Mouse (Mus musculus) small intestine, adult 2 months (tissue): ENCODE results near the gene Gls.

Experiments
- CTCF ChIP-seq: fragments of 200-500 bp; IDR thresholded peaks from 2 replicates; pipeline ENCODE4 v1.5.1; 2012; ENCODE audit warnings: low read depth, mild to moderate bottlenecking, control low read depth, inconsistent platforms, low read length, moderate library complexity, mixed read lengths; ENCODE audit not compliant: insufficient replicate concordance, insufficient read length; ENCODE audit errors: extremely low read depth
- POLR2A ChIP-seq: fragments of 200-500 bp; IDR thresholded peaks from 2 replicates; pipeline ENCODE4 v1.6.1; 2012; ENCODE audit warnings: low read depth, mild to moderate bottlenecking, control low read depth, inconsistent platforms, low read length, moderate library complexity

GRCm38 (mm10) chr1:52175983-52176382 is 57.0 kb downstream of the Gls start:
- no peak for TF ChIP-seq CTCF
- no peak for TF ChIP-seq POLR2A
